Mouse (Mus musculus): ENCODE measurements around the gene Ldhb.
"Not testable (repeated sequence)": the region's sequence is repeated elsewhere in the genome, so short reads cannot be mapped to it uniquely, and the experiment has no call there.

Ldhb gene

GRCm38 (mm10) chr6:142507785-142508162 lies at the start of gene Ldhb:
TSS of gene Ldhb (minus strand) at chr6:142507957.
- peak; percentile 98 for DNase-seq (ENCODE audit: low read depth, low spot score)

- no peak for DNase-seq (ENCODE audit: low read depth, low spot score)
These were observed 48.2 kb upstream of the Ldhb start for GRCm38 (mm10) chr6:142555988-142556387.

- no peak for DNase-seq (ENCODE audit: low read depth, low spot score)
These were observed 43.7 kb upstream of the Ldhb start for GRCm38 (mm10) chr6:142551482-142551881.

DNA sequence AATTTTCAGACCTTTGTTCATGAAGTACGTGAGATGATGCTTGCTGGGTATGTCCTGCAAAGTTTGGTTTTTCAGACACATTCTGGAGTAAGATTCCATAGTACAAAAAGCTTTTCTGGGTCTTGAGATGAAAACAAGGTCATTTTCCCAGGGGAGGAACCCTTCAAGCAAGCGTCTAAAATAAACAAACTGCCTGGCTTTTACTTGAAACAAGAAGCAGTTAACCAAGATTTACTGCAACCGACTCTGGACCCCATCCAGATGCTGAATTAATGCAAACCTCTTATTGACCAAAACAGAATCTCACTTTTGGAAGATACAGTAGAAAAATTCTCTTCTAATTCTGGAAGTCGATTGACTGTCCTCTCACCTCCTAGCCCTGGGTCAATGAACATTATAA lies 43.1 kb upstream of the Ldhb start:
- no peak for DNase-seq (ENCODE audit: low read depth, low spot score)

DNA sequence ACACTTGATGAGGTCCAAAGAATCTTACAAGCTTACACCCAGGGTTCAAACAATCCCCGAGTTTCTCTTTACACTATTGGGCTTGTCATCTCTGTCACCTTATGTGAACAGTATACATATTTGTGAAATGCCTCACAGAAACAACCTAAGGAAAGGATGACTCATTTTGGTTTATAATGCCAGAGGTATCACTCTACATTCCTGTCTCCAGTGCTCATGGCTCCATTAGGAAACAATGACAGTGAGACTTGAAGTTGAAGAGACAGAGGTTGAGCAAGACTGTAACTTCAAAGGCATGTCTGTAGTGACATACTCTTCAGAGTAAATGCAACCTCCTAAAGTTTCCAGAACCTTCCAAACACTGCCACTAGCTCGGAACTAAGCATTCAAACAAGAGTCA lies 40.6 kb upstream of the Ldhb start:
- no peak for DNase-seq (ENCODE audit: low read depth, low spot score)

- DNase-seq (ENCODE audit: low read depth, low spot score): peak; percentile 32
These were observed 37.4 kb upstream of the Ldhb start for GRCm38 (mm10) chr6:142545132-142545531.

GRCm38 (mm10) chr6:142543648-142544047 lies 35.9 kb upstream of the Ldhb start:
- DNase-seq (ENCODE audit: low read depth, low spot score): no peak

- DNase-seq (ENCODE audit: low read depth, low spot score): no peak
These were observed 35.0 kb upstream of the Ldhb start for GRCm38 (mm10) chr6:142542800-142543175.

- no peak for DNase-seq (ENCODE audit: low read depth, low spot score)
These were observed 34.5 kb upstream of the Ldhb start for GRCm38 (mm10) chr6:142542082-142542799.

DNA sequence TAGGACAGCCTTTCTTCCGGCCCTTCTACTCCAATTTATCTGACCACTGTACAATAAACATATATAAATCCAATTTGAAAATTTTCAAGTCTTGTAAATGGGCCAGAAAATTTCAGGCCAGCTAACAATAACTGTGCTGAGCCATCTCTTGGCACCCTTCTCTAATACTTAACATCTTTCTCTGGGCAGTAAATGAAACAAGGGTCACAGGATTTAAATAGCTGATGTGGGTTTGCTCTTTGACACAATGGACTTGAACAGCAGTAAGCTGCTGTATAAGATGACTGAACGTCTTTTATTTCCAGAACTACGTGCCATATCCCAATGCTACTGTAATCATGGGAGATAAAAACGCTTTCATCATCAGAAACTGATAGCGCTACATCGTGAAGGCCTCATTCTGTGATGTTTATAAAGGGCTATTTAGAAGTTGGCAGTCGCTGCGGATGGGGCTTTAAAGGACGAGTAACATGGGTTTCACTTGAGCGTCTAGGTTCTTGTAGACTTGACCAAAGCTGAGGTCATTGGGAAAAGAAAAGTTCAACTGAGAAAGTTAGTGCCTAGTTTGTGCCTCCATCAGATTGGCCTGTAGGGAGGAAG lies 32.9 kb upstream of the Ldhb start:
- no peak for DNase-seq (ENCODE audit: low read depth, low spot score)

- DNase-seq (ENCODE audit: low read depth, low spot score): no peak
These were observed 32.4 kb upstream of the Ldhb start for GRCm38 (mm10) chr6:142540131-142540530.

GRCm38 (mm10) chr6:142538503-142538902 lies 30.7 kb upstream of the Ldhb start:
- peak; percentile 11 for DNase-seq (ENCODE audit: low read depth, low spot score)

GRCm38 (mm10) chr6:142533412-142533811 lies 25.7 kb upstream of the Ldhb start:
- no peak for DNase-seq (ENCODE audit: low read depth, low spot score)

DNA sequence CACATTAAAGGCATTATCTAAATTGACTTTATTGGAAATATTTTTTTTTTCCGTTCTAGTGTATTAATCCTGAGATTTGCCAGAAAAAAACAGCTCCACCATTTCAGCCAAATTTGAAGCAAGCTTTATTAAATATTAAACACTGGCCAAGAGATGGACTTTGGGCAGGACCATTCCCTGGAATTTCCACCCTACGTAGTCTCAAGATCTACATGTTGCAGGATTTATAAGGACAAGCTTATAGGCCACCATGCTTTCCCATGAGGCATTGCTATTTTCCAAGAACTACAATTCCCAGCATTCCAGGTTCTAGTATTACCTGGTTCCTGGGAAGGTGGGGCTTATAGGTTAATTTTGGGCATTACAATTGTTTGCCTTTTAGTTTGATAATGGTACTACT lies 24.9 kb upstream of the Ldhb start:
- peak; percentile 30 for DNase-seq (ENCODE audit: low read depth, low spot score)

DNA sequence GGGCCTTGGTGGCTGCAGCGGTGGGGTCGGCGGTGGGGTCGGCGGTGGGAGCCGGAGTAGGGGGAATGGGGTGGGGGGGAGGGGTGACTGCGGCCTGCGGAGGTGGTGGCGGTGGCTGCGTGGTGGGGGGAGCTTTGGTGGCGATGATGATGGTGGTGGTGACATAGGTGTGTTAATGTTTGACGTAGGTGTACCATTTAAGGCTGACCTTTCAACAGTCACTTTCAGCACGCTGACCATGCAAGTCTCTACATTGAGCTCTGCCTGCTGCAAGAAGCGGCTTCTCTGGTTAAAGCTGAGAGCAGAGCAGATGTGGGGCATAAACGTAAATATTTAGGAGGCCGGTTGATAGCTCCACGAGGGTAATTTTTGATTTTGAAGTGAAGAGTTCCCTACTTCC lies 24.4 kb upstream of the Ldhb start:
- no peak for DNase-seq (ENCODE audit: low read depth, low spot score)

DNA sequence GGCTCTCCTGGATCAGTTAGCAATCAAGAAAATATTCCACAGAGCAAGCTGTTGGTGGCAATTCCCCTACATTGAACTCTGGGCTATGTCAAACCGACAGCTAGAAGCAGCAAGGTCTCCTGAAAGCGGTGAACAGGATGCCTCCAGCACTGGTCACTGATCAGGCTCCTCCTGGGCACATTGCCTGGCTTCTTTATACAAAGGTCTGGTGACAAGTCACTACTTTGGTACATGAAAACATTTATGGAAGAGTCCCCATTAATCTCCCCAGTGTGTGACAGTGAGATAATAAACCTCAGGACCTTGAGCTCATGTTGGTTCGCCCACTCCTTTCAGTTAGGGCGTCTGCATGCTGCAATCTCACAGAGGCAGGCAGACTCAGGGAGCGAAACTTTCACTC lies 22.6 kb upstream of the Ldhb start:
- no peak for DNase-seq (ENCODE audit: low read depth, low spot score)

- DNase-seq (ENCODE audit: low read depth, low spot score): no peak
These were observed 21.9 kb upstream of the Ldhb start for GRCm38 (mm10) chr6:142529680-142530079.

GRCm38 (mm10) chr6:142527931-142528562 lies 20.3 kb upstream of the Ldhb start:
- no peak for DNase-seq (ENCODE audit: low read depth, low spot score)

DNA sequence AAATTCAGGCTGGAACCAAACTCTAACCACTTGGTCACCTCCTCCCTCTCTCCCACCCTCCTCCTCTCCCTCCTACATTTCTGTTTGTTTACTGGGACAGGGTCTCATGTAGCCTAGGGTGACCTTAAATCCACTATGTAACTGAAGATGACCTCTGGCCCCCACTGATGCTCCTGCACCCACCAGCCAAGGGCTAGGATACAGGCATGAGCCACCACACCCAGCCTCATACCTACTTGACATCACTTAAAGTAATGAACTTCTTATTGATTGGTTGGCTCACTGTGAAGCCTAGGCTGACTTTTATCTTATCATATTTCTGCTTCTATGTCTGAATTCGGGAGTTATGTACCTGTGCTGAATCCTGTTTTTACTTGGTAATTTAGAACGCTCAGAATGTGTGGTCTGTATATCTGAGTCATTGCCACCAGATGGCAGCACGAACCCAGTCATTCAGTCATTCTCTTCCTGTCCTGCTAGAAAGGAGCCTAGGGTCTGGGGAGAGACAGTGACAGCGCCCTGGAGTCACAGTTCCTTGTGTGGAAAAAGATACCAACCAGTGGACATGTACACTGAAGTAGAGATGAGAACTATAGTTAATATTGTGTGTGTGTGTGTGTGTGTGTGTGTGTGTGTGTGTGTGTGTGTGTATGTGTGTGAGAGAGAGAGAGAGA lies 17.0 kb upstream of the Ldhb start:
- DNase-seq (ENCODE audit: low read depth, low spot score): peak; percentile 72

DNA sequence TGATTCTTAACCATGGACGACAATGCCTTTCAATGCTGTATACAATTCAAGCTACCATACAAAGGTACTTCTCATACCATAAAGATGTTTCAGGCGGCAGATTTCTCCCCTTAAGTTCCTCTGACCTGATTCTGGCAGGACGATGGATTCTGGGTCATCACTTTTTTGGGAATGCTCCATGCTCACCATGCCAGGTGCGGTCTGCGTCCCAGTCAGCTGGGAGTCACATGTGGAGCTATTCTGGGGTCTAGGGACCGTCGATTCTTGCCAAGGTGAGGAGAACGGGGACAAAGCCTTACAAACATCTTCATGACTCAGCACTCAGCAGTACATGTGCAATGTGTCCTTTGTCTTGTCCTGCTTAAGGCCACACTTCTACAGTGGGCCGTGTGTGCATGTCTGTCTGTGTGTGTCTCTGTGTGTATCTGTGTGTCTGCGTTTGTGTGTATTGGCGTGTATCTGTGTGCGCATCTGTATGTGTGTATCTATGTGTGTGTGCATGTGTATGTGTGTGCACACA lies 13.9 kb upstream of the Ldhb start:
- DNase-seq (ENCODE audit: low read depth, low spot score): no peak

DNA sequence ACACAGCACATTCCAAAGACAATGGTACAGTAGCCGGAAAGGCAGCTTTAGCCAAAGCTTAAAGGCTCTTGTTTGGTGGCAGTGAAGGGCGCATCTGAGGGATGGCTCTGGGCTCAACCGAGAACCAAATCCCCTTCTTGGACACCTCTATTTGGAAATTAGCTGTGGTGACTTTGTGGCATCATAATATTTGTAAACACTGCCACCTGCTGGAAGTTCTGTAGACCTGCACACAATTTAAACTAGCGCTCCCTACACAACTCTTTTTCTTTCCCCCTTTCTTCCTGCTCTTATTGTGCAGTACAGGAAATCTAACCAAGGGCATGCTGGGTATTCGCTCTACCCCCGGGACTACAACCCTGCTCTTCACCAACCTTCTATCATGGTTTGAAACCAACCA lies 11.4 kb upstream of the Ldhb start:
- peak; percentile 62 for DNase-seq (ENCODE audit: low read depth, low spot score)

GRCm38 (mm10) chr6:142515379-142515778 lies 7.6 kb upstream of the Ldhb start:
- DNase-seq (ENCODE audit: low read depth, low spot score): not testable (repeated sequence)
